Mouse (Mus musculus) right cerebral cortex, postnatal 36 days (tissue): ENCODE measurements around the gene Mbd5.

Experiments
- DNase-seq, 2 experiments: peaks; one replicate each; pipeline ENCODE4 v3.0.0; 2022; ENCODE audit warnings: low spot score in 2 of 2, mixed read lengths in 1 of 2

Gene Mbd5

DNA sequence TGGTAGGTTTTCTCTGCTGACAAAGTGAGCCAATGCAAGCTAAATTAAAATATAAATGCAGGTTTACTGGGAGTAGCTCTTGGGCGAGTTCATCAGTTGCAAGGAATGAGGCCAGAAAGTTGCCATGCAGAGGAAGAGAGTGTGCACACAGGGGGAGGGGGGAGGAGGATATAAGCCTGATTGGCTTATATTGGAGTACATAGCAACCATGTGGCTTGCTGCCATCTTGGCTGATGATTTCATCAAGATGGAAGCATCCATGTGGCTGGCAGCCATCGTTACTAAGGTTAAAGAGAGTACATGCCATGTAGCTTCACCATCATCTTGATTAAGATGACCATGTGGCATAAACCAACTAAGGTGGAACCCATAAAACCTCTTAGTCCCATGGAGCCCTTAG is 395.0 kb downstream of the Mbd5 start:
- no peak for DNase-seq

DNA sequence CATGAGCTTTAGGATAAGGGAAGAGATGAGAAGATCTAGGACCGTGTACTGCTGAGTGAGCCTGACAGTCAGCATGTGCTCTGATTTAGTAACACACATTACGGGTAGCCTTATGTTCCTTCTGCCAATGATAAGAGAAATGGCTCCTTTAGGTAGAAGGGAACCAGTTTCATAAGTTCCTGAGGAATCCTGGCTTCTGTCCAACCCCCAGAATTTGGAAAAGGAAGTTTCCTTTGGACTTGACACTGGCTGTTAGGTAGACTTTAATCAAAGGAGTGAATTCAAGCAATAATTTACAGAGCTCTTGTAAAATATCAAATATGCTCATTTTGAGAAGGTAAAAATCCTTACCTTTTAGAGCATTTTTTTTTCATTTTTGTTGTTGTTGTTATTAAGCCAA is 396.5 kb downstream of the Mbd5 start:
- DNase-seq, result no peak

DNA sequence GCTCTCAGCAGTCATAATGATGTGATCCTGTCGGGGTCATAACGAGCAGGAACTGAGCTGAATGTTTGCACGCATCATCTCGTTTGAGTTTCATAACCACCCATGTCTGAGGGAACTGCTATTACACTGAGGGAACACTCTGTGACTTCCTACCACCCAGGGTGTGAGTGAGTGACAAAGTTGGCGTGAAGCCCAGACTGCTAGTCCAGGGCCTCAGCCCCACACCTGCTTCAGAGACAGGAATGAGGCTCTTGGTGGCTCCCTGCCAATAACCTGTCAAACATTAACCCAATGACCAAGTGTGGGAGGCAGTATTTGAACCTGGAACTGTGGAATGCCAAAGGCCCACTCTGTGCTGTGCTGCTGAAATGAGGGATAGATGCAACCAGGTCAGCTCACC is 400.5 kb downstream of the Mbd5 start:
- peak in 1 of 2 experiments; percentile 11 for DNase-seq

DNA sequence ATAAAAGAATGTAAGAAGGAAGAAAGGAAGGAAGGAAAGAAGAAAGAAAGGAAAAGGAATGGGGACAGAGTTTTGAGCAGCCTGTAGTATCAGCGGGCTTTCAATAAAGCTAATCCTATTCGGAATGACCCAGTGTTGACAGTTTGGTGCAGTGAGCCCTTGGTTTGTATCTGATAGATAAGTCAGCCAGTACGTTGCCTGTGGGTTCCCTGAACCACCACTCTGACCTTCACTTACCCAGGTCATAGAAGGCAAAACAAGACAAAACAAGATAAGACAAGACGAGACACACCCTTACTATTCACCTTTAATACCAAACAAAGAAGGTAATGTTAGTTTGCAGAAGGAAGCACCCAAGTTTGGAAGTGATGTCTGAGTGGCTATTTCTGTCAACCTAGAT is 401.5 kb downstream of the Mbd5 start:
- DNase-seq, result no peak

DNA sequence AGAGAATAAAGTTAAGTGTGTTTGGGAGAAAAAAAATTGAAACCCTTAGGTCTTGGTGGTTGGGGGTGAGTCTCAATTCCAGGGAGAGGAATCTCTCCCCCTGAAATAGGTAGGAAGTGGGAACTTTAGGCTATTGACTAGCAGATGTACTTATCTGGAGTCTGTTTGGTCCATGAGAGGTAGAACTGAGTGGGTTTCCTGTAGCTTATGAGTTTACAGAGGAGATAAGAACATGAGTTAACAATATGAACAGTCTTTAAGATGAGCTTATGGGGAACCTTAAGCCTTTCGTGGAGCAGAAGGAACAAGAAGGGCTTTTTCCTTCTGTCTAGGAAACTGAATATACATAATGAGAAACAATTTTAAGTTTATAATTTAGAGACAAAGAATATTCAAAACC is 404.8 kb downstream of the Mbd5 start:
- no peak for DNase-seq

DNA sequence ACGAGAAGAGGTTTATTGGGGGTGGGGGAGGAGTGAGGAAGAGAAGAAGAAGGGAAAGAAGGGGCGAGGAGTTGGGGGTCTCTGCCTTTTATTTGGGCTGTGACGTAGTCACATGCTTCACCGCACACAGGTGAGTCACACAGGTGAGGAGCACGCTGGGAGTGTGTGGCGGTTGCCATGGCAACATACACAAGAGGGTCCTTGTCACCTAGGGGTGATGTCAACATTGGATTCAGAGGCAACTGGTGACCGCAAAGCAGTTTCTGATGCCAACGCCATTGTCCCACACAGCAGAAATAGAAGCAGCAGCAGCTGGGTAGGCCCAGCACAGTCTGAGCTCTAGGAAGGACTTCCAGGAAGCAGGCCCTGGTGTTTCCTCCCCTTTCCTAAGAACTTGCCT is 406.6 kb downstream of the Mbd5 start:
- DNase-seq, result no peak

DNA sequence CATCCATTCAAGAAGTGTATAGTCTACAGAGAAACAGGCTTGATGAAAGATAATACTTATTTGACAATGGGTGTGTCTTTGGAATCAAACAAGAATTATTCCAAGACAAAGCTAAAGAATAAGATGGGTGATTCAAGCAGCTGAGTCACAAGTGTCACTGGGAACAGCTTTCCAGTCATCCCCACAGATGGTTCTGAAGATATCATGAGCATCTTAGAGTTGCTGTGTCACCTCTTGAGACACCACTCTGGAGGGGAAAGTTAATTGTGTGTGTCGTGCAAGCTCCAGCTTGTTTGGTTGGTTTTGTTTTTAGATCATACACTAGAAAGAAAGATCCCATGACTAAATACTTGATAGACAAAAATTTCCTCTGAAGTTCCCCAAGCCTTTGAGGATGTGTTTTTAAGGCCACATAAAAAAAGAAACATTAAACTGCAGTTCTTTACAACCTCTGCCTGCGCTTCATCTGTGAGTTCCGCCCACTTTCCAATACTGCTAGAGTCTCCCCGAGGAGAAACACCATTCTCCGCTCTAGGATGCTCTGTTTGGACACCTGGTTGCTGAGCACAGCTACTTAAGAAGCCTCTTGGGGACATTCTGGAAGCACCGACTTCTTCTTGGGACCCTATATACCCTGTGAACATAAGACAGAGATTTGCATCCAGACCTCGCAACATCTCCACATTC is 409.0 kb downstream of the Mbd5 start:
- peak in 1 of 2 experiments; percentile 16 for DNase-seq

DNA sequence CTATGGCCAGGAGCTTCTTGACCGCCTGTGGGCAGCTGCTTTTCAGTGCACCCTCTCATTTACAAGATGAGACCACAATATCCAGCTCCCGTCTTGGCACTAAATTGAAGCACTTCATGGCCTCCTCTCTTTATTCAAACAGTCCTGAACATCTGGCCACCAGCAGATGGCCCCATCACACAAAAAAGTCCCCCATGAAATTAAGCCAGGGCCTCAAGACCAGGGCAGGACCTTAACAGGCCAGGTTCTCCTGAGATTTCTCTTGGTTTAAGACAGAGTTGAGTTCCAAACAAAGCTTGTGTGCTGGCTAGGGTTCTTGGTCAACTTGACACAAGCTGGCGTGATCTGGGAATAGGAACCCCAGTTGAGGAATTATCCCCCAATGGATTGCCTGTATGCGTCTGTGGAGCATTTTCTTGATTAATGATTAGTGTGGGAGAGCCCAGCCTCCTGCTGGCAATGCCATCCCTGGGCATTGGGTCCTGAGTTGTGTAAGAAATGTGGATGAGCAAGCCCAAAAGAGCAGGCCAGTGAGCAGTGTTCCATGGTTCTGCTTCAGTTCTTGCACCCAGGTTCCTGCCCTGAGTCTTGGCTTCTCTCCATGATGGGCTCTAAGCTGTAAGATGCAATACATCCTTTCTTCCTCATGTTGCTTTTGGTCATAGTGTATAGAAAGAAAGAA is 409.7 kb downstream of the Mbd5 start:
- no peak for DNase-seq

DNA sequence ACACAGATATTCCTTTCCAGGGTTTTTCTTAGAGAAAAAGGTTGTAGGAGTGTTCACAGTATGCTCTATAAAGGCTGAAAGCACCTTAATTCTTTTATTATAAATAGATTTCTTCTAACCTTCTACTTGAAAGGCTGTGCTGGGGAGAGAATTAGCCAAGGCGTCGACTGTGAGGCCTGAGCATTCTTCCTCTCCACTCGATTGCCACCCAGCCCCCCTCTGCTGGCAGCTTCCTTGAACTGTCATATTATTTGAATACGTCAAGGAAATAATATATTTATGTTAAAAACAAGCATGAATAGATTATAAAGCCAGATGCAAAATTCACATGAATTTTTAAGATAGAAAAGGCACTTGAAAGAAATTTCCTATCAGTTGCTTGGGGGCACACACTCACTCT is 410.4 kb downstream of the Mbd5 start:
- DNase-seq, result no peak

DNA sequence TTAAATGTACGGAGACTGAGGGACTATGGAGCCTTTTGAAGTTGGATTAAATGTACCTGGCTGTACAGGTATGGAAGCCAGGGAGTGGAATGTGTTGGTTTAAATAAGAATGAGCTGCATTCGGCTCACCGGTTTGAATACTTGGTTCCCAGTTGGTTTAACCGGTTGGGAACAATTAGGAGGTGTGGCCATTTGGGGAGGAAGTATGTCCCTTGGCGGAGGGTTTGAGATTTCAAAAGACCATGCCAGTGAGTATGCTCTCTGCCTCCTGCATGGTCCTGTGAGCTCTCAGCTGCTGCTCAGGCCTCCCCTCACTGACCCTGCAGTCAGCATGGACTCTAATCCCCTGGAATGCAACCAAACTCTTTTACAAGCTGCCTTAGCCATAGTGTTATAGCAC is 415.2 kb downstream of the Mbd5 start:
- DNase-seq, result no peak

DNA sequence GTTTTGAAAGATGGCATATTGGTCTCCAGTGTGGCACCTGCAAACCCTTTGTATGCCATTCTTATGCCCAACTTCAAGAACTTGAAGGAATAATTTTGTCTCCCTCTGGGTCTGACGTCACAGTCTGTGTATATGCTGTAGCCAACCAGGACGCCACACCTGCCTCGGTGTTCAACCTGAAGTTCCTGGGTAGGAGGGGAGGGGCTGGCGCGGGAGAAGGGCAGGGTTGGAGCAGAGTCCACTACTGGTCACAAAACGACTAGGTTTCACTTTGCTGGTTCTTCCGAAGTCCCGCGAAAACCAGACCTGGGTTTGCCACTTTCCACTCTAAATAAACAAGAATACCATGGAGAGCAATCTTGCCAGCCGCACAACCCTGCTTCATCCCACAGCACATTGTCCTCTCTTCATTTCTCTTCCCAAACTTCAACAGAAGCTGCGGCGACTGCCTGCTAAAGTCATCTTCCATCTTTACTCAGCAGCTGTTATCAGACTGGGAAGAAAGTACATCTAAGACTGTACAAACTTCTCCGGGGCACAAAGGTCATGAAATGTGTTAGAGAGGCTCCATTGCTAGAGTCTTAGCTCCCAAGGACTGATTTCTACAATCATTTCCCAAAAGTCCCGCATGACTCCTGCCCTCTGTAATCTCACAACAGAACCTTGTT is 417.7 kb downstream of the Mbd5 start:
- DNase-seq, result no peak

DNA sequence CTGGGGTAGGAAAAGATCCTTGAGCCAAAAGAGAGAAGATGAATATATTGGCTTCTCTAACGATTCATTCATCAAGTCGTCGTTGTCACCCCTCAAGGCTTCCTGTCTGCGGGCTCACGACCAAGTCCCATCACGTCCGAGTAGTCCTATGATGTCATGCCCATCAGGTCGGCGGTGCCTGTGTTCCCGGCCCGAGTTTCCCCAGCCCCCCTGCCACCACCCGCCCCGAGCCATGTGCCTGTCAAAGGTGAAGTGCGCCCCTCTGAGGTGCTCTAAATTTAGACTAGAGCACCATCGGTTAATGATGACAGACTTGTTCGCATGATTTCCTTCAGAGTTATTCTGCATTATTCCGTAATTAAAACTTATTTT is 418.2 kb downstream of the Mbd5 start:
- no peak for DNase-seq

DNA sequence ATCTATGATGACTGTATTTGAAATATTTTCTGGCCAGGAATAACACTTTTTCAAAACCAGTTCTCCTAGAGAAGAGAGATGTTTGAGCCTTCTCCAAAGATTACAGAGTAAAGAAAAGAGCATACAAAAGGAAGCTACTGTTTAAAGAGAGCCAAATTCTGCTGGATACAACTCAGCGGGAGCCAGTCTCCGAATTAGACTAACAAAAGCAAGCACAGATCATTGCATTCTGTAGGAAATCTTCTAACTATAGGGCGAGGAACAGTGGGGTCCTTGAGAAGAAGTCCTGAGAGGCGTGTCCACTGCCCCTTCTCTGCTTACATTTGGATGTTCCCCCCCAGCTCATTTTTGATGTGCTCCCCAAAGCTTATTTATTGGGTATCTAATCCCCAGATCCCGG is 422.3 kb downstream of the Mbd5 start:
- DNase-seq, result no peak

DNA sequence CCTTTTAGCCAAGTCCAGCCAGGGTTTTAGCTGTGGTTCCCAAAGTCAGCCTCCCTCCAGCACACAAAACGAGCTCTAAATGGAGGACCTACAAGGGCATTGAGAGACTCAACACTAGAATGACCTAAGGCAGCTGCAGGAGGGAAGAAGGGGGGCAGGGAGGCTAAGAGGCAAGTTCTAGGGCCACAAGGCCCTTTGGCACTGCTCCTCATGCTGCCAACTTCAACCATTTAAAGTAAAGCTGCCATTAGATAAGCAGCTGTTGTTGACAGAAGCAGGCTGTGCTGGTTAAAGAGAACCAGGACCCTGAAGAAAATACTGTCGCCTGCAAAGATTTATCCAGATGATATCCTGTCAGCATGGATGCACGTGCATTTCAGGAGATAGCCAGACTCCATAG is 423.3 kb downstream of the Mbd5 start:
- no peak for DNase-seq
